Mouse (Mus musculus): ENCODE data around the gene Ralgps1.

DNA sequence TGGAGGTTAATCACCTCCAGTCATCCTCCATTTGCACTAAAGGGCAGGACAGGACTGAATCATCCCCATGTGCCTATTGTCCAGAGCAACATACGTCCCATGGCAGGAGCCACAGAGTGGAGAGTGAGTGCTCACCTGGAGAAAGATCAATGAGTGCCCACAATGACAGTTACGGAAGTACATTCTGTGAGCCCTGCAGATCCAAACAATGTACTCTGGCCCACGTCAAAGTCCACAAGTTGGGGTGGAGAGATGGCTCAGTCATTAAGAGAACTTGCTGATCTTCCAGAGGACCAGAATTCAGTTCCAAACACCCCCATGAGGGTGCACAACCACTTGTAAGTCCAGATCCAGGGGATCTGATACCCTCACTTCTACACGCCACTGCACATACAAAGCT is 7.4 kb downstream of the Ralgps1 start:
- TF ChIP-seq CTCF (conservative IDR thresholded peaks at IDR 0.05 in 1 of 2, IDR thresholded peaks at IDR 0.05 in 1 of 2; ENCODE audit: low read depth in 2 of 2, low read length in 2 of 2) = no peak
- TF ChIP-seq POLR2A (IDR thresholded peaks at IDR 0.05; ENCODE audit: low read depth, low read length) = no peak
- no peak for TF ChIP-seq ZMIZ1 (IDR thresholded peaks at IDR 0.05; ENCODE audit: low read depth, low read length)
- TF ChIP-seq POLR2AphosphoS2 (IDR thresholded peaks at IDR 0.05; ENCODE audit: low read depth, low read length) = no peak
- TF ChIP-seq ETS1 (conservative IDR thresholded peaks at IDR 0.05; ENCODE audit: low read depth, low read length) = no peak
- no peak for TF ChIP-seq MEF2A (IDR thresholded peaks at IDR 0.05; ENCODE audit: borderline replicate concordance, low read depth, low read length)
- no peak for TF ChIP-seq MAX (IDR thresholded peaks at IDR 0.05; ENCODE audit: low read length)
- TF ChIP-seq E2F4 (IDR thresholded peaks at IDR 0.05; ENCODE audit: insufficient replicate concordance, low read depth, low read length) = no peak
- no peak for TF ChIP-seq NRF1 (IDR thresholded peaks at IDR 0.05; ENCODE audit: low read depth, low read length)
- TF ChIP-seq UBTF (IDR thresholded peaks at IDR 0.05; ENCODE audit: low read depth, low read length) = no peak
- TF ChIP-seq TCF12 (IDR thresholded peaks at IDR 0.05; ENCODE audit: low read depth, low read length) = no peak
- TF ChIP-seq MAZ (IDR thresholded peaks at IDR 0.05; ENCODE audit: low read depth, low read length) = no peak
- TF ChIP-seq SMC3 (IDR thresholded peaks at IDR 0.05; ENCODE audit: low read depth, low read length) = no peak

All from CH12.LX (cell line).